Mouse (Mus musculus) hindbrain, embryonic 12.5 days (tissue): ENCODE measurements around the gene Gm49333. TPM values are rescaled to one million over a fixed set of nuclear protein-coding genes. Genes with fewer than 3 reads are reported as not detected.
A peak's percentile ranks its signal among the peaks of the same experiment; 100 is the strongest.

ENCODE experiments used
- ATAC-seq: fragments of 200-750 bp; cut with Nextera tagmentation; 2 replicates; pipeline ENCODE4 v1.8.0; 2017; ENCODE audit warnings: moderate TSS enrichment; ENCODE audit not compliant: low FRiP score
- H3K27ac ChIP-seq: fragments of 300-500 bp; sonication (generic); 2 replicates; pipeline ENCODE4 v1.5.1; 2016; ENCODE audit warnings: mild to moderate bottlenecking
- H3K27me3 ChIP-seq: fragments of 300-500 bp; sonication (generic); 2 replicates; pipeline ENCODE4 v1.6.1; 2016; ENCODE audit warnings: mild to moderate bottlenecking
- H3K36me3 ChIP-seq: fragments of 300-500 bp; sonication (generic); 2 replicates; pipeline ENCODE4 v1.6.1; 2016; ENCODE audit warnings: mild to moderate bottlenecking
- H3K4me1 ChIP-seq: fragments of 300-500 bp; sonication (generic); 2 replicates; pipeline ENCODE4 v1.6.1; 2016
- H3K4me2 ChIP-seq: fragments of 300-500 bp; sonication (generic); replicated peaks from 2 replicates; pipeline ENCODE4 v1.6.1; 2016; ENCODE audit warnings: mild to moderate bottlenecking
- H3K4me3 ChIP-seq: fragments of 300-500 bp; sonication (generic); 2 replicates; pipeline ENCODE4 v1.5.1; 2016; ENCODE audit warnings: mild to moderate bottlenecking
- H3K9ac ChIP-seq: fragments of 300-500 bp; sonication (generic); 2 replicates; pipeline ENCODE4 v1.6.1; 2016; ENCODE audit warnings: mild to moderate bottlenecking, moderate library complexity
- H3K9me3 ChIP-seq: fragments of 300-500 bp; sonication (generic); replicated peaks from 2 replicates; pipeline ENCODE4 v1.6.1; 2016; ENCODE audit warnings: mild to moderate bottlenecking
- WGBS: fragments of 180-500 bp; shearing (Covaris S2); methylation state at CpG from one replicate; pipeline ENCODE4 v1.1.7; 2016; 5-methylcytosine and 5-hydroxymethylcytosine counted together
- polyA plus RNA-seq: library from polyadenylated mRNA; unstranded; fragments of >200 nt; fragmentation: Nextera tagmentation; extraction: Ambion mirVana; gene quantifications from 2 replicates; pipeline ENCODE4 v1.2.1, GENCODE M21; 2016

The Gm49333 gene
- 0.20 TPM in 1 of 2 replicates, not detected in the other for polyA plus RNA-seq

DNA sequence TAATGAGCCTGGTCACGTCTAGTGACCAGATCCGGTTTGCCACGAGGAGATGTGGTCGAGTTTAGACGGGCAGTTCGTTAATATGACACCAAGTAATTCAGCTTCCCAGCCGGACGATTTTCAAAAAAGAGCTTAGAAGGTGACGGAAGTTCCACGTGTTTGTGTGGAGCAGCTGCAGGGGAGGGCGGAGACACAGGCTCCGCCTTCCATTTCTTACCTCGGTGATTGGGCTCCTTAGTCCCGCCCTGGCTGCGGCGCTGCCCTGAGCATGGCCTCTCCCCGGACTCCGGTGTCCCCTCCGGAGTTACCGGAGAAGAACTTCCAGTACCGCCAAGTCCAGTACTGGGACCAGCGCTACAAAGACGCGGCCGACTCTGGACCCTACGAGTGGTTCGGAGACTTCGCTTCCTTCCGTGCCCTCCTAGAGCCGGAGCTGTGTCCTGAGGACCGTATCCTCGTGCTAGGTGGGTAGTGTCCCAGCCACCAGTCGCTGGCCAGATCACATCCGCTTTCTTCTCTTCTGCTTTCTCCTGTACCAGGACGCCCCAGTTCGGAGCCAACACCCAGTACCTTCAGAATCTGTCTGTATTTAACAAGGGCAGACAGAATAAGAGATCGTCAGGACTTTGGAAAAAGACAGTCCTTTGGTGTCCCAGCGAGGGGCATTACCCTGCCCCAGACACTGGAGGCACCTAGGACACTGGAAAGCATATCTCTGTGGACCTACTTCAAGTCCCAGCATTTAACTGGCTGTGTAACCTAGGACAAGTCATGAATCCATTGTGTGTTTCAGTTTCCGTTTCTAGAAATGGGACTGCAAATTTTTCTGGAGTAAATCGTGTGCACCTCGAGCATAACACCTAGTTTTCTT, at the start of gene Gm49333, which contains the start of the genes Eef1akmt4 and Alg3:
Gm49333 (plus strand) TSS at position 254 of the 871 bp plus-strand sequence.
Eef1akmt4 (plus strand) TSS at position 237 of the 871 bp plus-strand sequence.
Alg3 (minus strand) TSS at position 379 of the 871 bp plus-strand sequence.
- peaks cover 19% of the 10 kb centered on the region for H3K36me3 ChIP-seq
- H3K27me3 ChIP-seq, result no peaks in the 10 kb centered on the region
- H3K9me3 ChIP-seq, result no peaks in the 10 kb centered on the region
- H3K4me1 ChIP-seq, result peaks cover 18% of the 10 kb centered on the region
- peak within 1 kb of the TSS; percentile 79 for H3K4me3 ChIP-seq
- peak; percentile 92 for ATAC-seq
- peak within 1 kb of the TSS; percentile 81 for H3K4me2 ChIP-seq
- peak within 1 kb of the TSS; percentile 90 for H3K9ac ChIP-seq
- peak within 1 kb of the TSS; percentile 90 for H3K27ac ChIP-seq
- 2% methylated on average over 41 of the region's 41 CpGs for whole genome bisulfite sequencing

GRCm38 (mm10) chr16:20565075-20565474, 46.3 kb upstream of the Gm49333 start:
- Histone ChIP-seq H3K9me3 (no peaks in the 10 kb centered on the region), H3K4me1 (no peaks in the 10 kb centered on the region), H3K27me3 (no peaks in the 10 kb centered on the region), H3K4me2 (no peak overlapping the region), H3K27ac (no peak overlapping the region), H3K4me3 (no peak overlapping the region), H3K36me3 (peaks cover 29% of the 10 kb centered on the region), H3K9ac (no peak overlapping the region)
- ATAC-seq, result no peak
- 64% methylated on average over 1 of the region's 1 CpGs for WGBS

DNA sequence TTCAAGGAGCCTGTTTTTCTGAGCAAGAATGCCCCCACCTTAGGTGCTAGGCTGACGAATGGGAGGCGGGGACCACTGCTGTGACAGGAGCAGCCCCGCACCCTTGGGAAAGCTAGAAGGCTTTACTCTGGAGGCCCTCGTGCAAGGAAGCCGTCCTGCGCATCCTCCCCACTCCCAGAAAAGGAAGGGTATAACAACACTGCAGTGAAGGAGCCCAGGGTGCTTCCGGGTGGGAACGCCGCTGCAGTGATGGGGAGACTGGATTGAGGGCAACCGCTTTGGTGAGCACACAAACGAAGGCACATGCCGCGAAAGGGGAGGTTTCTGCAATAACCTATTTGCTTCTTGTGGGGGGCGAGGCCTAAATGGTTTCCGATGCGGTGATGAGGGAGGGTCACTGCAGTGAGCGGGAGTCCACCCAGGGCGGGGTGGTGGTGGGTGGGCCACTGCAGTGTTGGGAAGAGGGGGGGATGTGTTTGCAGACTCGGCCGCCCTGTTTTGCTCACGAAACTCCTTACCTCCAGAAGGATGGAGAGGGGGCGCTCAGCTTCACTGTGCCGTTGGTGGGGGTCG, 22.0 kb upstream of the Gm49333 start, which contains the start of gene Vwa5b2:
Vwa5b2 (plus strand) TSS at position 106 of the 573 bp plus-strand sequence.
- Histone ChIP-seq H3K36me3 (no peaks in the 10 kb centered on the region), H3K27me3 (peaks cover 66% of the 10 kb centered on the region), H3K9me3 (no peaks in the 10 kb centered on the region), H3K4me2 (peak within 1 kb of the TSS; percentile 70), H3K9ac (peak within 1 kb of the TSS; percentile 58), H3K4me1 (peaks cover 25% of the 10 kb centered on the region), H3K27ac (0 out of 2 replicates have a peak within 1 kb of the TSS, but pooled peaks have one; percentile 13), H3K4me3 (peak within 1 kb of the TSS; percentile 44)
- ATAC-seq, result peak; percentile 72
- 1% methylated on average over 24 of the region's 24 CpGs for WGBS

- peaks cover 68% of the 10 kb centered on the region for H3K27me3 ChIP-seq
- 0 out of 2 replicates have a peak overlapping the region, but pooled peaks have one; percentile 13 for H3K27ac ChIP-seq
- H3K9me3 ChIP-seq, result no peaks in the 10 kb centered on the region
- peaks cover 25% of the 10 kb centered on the region for H3K4me1 ChIP-seq
- peak overlapping the region; percentile 44 for H3K4me3 ChIP-seq
- WGBS, result 1% methylated on average over 36 of the region's 39 CpGs
- H3K4me2 ChIP-seq, result peak overlapping the region; percentile 70
- no peaks in the 10 kb centered on the region for H3K36me3 ChIP-seq
- H3K9ac ChIP-seq, result peak overlapping the region; percentile 58
- ATAC-seq, result peak; percentile 88
These were observed 21.3 kb upstream of the Gm49333 start for GRCm38 (mm10) chr16:20589939-20590679.

DNA sequence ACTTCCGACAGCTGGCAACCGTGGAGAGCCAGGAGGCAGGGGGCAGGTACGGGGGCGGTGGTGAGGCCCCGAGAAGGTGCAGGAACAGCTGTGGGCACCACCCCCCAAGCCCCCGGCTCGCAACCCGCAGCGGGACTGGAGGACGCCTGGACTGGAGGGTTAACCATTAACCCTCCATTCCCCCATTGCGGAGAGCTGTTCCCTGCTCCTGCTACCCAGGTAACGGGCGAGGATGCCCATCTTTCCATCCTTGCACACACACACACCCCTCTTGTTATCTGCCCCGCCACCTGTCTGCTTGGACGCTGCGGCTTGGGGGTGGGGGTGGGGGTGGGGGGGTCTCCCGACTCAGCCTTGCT, 20.8 kb upstream of the Gm49333 start:
- no peaks in the 10 kb centered on the region for H3K36me3 ChIP-seq
- peak; percentile 14; the same call in 1 of the 2 replicates for ATAC-seq
- H3K27me3 ChIP-seq, result peaks cover 72% of the 10 kb centered on the region
- H3K4me3 ChIP-seq, result peak overlapping the region; percentile 44
- no peaks in the 10 kb centered on the region for H3K9me3 ChIP-seq
- H3K4me2 ChIP-seq, result peak overlapping the region; percentile 70
- no peak overlapping the region for H3K27ac ChIP-seq
- H3K9ac ChIP-seq, result peak overlapping the region; percentile 58
- peaks cover 25% of the 10 kb centered on the region for H3K4me1 ChIP-seq
- 5% methylated on average over 14 of the region's 17 CpGs for WGBS

DNA sequence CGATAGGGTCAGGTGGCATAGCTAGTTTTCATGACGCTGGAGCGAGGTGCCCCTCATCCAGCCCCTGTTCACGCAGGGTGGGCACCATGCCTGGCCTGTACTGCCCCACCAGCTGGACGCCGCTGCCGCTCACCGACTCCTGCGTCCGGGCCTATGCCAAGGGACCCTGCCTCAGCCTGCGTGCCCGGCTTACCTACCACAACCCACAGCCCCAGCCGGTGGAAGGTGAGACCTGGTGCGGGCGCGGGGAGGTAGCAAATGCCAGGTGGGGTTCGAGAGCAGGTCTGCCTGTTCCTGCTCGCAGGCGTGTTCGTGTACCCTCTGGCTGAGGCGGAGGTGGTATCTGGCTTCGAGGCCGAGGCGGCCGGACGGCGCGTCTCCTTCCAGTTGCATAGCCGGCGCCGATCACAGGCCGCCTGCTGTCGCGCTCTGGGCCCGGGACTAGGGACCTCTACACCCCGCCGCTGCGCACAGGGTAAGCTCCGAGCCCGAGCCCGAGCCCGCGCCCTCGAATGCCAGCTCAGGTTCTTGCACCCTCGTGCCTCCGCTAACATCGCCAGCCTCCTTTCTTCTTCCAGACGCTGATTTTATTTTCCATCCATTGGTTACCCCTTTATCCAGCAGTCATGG, 20.2 kb upstream of the Gm49333 start:
- no peaks in the 10 kb centered on the region for H3K9me3 ChIP-seq
- H3K27ac ChIP-seq, result no peak overlapping the region
- peak overlapping the region; percentile 70 for H3K4me2 ChIP-seq
- peaks cover 72% of the 10 kb centered on the region for H3K27me3 ChIP-seq
- 3% methylated on average over 45 of the region's 48 CpGs for WGBS
- peak overlapping the region; percentile 44 for H3K4me3 ChIP-seq
- H3K4me1 ChIP-seq, result peaks cover 25% of the 10 kb centered on the region
- no peak for ATAC-seq
- no peaks in the 10 kb centered on the region for H3K36me3 ChIP-seq
- peak overlapping the region; percentile 27; the same call in 1 of the 2 replicates for H3K9ac ChIP-seq

DNA sequence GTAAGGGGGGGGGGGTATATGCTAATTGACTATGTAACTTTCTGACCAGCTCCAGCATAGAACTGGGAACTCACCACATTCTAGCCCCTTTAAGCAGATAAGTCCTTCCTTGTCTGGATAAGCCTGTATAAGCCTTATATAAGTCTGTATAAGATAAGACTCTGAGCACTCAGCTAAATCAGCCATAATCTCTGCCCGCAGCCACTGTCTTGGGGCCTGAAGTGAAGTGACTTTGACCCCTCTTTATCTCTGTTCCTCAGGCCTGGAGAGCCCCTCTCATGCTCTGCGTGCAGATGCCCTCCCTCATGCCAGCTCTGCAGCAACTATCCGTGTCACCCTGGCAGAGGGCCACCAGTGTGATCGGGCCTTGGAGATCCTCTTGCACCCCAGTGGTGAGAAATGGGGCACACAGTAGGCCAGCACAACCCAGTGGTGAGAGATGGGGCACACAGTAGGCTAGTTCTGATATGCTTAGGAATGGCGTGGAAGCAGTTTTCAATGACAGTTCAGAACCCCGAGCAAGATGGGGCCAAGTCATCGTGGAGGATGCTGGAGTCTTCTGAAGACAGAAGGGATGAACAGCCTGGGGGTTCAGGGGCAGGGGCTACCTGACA, 16.2 kb upstream of the Gm49333 start:
- no peaks in the 10 kb centered on the region for H3K9me3 ChIP-seq
- no peaks in the 10 kb centered on the region for H3K36me3 ChIP-seq
- H3K9ac ChIP-seq, result no peak overlapping the region
- peaks cover 15% of the 10 kb centered on the region for H3K4me1 ChIP-seq
- no peak overlapping the region for H3K27ac ChIP-seq
- ATAC-seq, result no peak
- H3K4me3 ChIP-seq, result no peak overlapping the region
- no peak overlapping the region for H3K4me2 ChIP-seq
- peaks cover 54% of the 10 kb centered on the region for H3K27me3 ChIP-seq
- 87% methylated on average over 7 of the region's 7 CpGs for WGBS

- ATAC-seq, result no peak
- Histone ChIP-seq H3K4me2 (no peak overlapping the region), H3K9ac (no peak overlapping the region), H3K27me3 (peaks cover 49% of the 10 kb centered on the region), H3K9me3 (no peaks in the 10 kb centered on the region), H3K27ac (no peak overlapping the region), H3K4me1 (peaks cover 9% of the 10 kb centered on the region), H3K4me3 (no peak overlapping the region), H3K36me3 (no peaks in the 10 kb centered on the region)
- WGBS, result 88% methylated on average over 4 of the region's 4 CpGs
These were observed 15.7 kb upstream of the Gm49333 start for GRCm38 (mm10) chr16:20595737-20596136.

DNA sequence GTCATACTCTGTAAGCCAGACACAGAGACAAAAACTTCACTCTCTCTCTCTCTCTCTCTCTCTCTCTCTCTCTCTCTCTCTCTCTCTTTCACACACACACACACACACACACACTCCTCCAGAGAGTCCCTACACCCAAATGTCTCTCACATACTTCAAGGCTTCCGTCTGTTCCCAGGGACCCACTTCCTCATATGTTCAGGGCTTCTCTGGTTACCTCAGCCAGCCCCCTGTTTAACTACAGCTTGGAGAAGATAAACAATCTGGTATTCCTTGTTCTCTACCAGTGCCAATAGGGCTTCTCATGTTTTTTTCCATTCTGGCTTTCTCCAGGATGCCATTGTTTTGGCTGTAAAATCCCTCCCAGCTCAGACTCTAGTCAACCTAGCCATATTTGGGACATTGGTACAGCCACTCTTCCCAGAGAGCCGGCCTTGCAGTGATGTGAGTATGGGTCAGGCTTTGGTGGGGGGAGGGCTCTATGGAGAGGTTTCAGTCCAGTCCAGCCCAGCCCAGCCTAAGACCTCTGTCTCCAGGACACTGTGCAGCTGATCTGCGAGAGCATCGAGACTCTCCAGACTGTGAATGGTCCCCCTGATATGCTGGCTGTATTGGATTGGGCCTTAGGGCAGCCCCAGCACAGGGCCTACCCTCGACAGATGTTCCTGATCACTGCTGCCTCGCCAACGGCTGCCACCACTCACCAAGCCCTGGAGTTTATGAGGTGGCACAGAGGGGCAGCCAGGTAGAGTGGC, 14.5 kb upstream of the Gm49333 start:
- no peaks in the 10 kb centered on the region for H3K4me1 ChIP-seq
- H3K27me3 ChIP-seq, result peaks cover 37% of the 10 kb centered on the region
- H3K9me3 ChIP-seq, result no peaks in the 10 kb centered on the region
- H3K9ac ChIP-seq, result no peak overlapping the region
- H3K4me3 ChIP-seq, result no peak overlapping the region
- H3K4me2 ChIP-seq, result no peak overlapping the region
- 74% methylated on average over 7 of the region's 7 CpGs for WGBS
- no peak overlapping the region for H3K27ac ChIP-seq
- no peaks in the 10 kb centered on the region for H3K36me3 ChIP-seq
- no peak for ATAC-seq

DNA sequence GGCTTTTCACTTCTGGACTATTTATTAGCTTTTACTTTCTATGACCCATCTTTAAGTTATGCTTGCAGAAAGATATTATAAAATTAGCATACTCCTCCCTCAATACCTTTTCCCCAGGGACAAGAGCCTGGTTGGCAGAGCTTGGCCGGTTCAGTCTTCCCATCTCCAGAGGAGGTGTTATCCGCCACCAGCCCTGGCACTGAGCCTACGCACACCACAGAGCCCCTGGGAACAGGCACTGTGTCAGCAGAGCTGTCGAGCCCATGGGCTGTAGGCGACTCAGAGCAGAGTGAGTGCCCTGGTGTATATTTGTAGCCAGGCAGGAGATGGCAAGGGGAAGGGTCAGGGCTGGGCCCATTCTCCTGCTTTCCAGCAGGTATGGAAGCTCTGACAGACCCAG, 10.9 kb upstream of the Gm49333 start:
- peaks cover 6% of the 10 kb centered on the region; the same call in 1 of the 2 replicates for H3K27me3 ChIP-seq
- H3K27ac ChIP-seq, result no peak overlapping the region
- no peaks in the 10 kb centered on the region for H3K9me3 ChIP-seq
- H3K4me1 ChIP-seq, result no peaks in the 10 kb centered on the region
- H3K4me3 ChIP-seq, result no peak overlapping the region
- H3K4me2 ChIP-seq, result no peak overlapping the region
- WGBS, result 78% methylated on average over 5 of the region's 5 CpGs
- no peak overlapping the region for H3K9ac ChIP-seq
- no peak for ATAC-seq
- H3K36me3 ChIP-seq, result peaks cover 21% of the 10 kb centered on the region

GRCm38 (mm10) chr16:20604705-20605104, 6.7 kb upstream of the Gm49333 start:
- WGBS, result 81% methylated on average over 9 of the region's 9 CpGs
- Histone ChIP-seq H3K9ac (no peak overlapping the region), H3K4me1 (peaks cover 10% of the 10 kb centered on the region), H3K9me3 (no peaks in the 10 kb centered on the region), H3K4me3 (no peak overlapping the region), H3K4me2 (no peak overlapping the region), H3K27me3 (no peaks in the 10 kb centered on the region), H3K27ac (no peak overlapping the region), H3K36me3 (peaks cover 51% of the 10 kb centered on the region)
- ATAC-seq, result no peak
